Mouse (Mus musculus): ENCODE measurements around the gene Rnf135. TPM values are rescaled to one million over a fixed set of nuclear protein-coding genes. Genes with fewer than 3 reads are reported as not detected.
"Not testable (repeated sequence)": the region's sequence is repeated elsewhere in the genome, so short reads cannot be mapped to it uniquely, and the experiment has no call there.

The Rnf135 gene
- polyA plus RNA-seq, 1 experiment, result 17.9 TPM

DNA sequence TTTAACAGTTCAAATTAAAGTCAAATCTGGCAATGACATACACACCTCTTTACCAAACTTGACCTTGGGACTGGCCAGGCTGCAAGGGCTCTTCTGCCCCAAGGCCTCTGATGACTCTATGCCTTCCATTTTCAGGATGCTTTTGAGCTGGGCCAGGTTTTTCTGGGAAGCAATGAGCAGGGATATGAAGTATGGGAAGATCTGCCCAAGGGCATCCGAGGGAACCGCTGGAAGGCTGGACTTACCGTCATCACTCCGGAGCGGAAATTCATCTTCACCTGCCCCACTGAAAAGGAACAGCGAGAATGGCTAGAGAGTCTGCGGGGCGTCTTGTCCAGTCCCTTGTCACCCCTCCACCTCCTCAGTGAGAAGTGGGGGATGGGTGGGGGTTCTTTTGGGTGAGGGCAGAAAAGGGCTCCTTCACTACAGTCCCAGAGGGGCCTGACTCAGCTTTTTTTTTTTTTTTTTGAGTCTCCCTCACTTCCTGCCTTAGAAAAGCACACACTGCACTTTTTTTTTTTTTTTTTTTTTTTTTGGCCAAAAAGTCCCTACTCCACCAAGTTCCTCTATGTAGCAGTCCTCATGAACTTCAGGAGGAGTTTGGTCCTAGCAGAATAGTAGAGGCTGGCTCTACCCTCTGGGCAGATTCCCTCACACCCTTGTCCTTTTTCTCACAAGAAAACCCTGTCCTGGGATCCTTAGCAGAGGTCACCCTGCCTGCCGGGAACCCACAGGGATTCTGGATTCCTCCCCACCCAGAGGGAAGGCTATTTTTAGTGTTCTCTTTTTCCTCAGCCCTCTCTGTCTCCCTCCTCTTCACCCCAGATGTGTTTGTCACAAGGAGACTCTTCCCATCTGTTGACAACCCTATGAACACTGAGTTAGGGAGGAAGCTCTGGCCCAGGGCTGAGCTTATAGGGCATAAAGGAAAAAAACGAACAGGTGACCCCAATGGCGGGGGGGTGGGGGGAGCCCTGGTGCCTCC is 6.4 kb upstream of the Rnf135 start:
- peak overlapping the region; percentile 100 for H3K27ac ChIP-seq (ENCODE audit: insufficient read depth, low read depth, low read length)
- peaks cover 68% of the 10 kb centered on the region for H3K4me1 ChIP-seq (ENCODE audit: control insufficient read depth, insufficient read depth, low read length)
- H3K4me3 ChIP-seq (ENCODE audit: insufficient read depth, low read length), result no peak overlapping the region; the same call in 1 of the 2 replicates
- no peak for TF ChIP-seq POLR2A (IDR thresholded peaks at IDR 0.05; ENCODE audit: borderline replicate concordance, low read depth, low read length)
- no peak for TF ChIP-seq CTCF (IDR thresholded peaks at IDR 0.05; ENCODE audit: low read depth, low read length)

DNA sequence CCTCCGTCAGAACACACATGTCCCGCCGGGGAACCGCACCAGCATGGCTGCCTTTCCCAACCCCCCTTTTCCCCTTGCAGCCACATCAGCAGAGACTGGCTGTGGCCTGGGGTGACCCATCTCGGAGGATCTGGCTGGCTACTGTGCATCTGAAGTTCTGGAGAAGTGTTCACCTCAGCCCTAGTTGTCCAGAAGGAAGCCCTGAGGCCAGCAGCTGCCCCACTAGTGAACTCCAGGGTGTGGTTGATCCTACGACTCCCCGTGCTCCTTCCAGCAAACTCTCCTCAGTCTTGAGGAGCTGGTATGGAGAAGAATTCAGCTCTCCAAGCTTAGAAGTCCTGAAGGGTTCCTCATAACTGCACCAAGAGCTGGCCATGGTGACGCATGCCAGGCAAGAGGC is 5.3 kb upstream of the Rnf135 start:
- Histone ChIP-seq H3K27ac (ENCODE audit: insufficient read depth, low read depth, low read length) (peak overlapping the region; percentile 100), H3K4me1 (ENCODE audit: control insufficient read depth, insufficient read depth, low read length) (peaks cover 59% of the 10 kb centered on the region), H3K4me3 (ENCODE audit: insufficient read depth, low read length) (no peak overlapping the region)
- TF ChIP-seq CTCF (IDR thresholded peaks at IDR 0.05; ENCODE audit: low read depth, low read length) (no peak), POLR2A (IDR thresholded peaks at IDR 0.05; ENCODE audit: borderline replicate concordance, low read depth, low read length) (no peak)

DNA sequence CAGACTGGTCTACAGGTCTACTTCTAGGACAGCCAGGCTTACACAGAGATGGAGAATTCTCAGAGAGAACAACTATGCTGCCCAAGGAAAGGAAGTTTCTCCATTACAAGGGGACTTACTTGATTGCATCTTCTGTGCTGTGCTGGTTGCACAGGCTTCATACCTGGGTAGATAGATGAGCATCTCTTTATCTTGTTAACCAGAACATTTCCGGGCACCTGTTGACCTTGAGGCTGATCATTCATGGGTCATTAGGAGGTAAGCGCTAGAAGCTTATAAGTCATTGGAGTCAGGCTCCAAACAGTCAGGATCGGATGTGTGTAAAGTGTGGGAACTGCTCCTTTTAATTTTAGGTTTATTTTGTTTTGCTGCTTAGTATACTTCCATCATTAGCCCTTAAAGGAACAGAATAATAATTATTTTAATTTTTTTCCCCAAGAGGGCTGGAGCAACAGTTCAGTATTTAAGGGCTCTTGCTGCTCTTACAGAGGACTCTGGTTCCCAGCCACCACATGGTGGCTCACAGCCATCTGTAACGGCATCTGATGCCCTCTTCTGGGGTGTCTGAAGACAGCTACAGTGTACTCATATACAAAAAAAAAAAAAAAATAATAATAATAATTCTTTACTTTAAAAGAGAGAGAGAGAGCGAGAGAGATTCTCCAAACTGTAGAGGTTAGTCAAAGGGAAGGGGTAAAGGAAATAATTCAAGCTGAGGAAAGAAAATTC is 2.5 kb upstream of the Rnf135 start:
- Histone ChIP-seq H3K27ac (ENCODE audit: insufficient read depth, low read depth, low read length) (no peak overlapping the region), H3K4me3 (ENCODE audit: insufficient read depth, low read length) (no peak overlapping the region), H3K4me1 (ENCODE audit: control insufficient read depth, insufficient read depth, low read length) (peaks cover 39% of the 10 kb centered on the region)
- TF ChIP-seq POLR2A (IDR thresholded peaks at IDR 0.05; ENCODE audit: borderline replicate concordance, low read depth, low read length) (no peak), CTCF (IDR thresholded peaks at IDR 0.05; ENCODE audit: low read depth, low read length) (peak; percentile 27; the same call in 1 of the 2 replicates)

DNA sequence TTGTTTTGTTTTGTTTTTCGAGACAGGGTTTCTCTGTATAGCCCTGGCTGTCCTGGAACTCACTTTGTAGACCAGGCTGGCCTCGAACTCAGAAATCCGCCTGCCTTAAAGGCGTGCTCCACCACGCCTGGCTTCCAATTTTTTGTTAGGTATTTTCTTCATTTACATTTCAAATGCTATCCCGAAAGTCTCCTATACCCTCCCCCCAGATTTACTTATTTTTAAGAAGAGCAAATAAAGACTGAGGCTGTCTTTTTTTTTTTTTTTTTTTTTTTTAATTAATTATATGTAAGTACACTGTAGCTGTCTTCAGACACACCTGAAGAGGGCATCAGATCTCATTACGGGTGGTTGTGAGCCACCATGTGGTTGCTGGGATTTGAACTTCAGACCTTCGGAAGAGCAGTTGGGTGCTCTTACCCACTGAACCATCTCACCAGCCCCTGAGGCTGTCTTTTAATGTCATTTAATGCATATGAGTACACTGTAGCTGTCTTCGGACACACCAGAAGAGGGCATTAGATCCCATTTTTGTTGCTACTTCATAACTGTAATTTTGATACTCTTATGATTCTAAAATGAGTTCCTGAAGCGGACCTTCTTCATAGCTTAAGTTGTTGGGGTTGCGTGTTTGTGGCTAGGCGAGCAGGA is 472 bp upstream of the Rnf135 start:
- Histone ChIP-seq H3K27ac (ENCODE audit: insufficient read depth, low read depth, low read length) (peak overlapping the region; percentile 69), H3K4me3 (ENCODE audit: insufficient read depth, low read length) (peak overlapping the region; percentile 43), H3K4me1 (ENCODE audit: control insufficient read depth, insufficient read depth, low read length) (peaks cover 25% of the 10 kb centered on the region)

DNA sequence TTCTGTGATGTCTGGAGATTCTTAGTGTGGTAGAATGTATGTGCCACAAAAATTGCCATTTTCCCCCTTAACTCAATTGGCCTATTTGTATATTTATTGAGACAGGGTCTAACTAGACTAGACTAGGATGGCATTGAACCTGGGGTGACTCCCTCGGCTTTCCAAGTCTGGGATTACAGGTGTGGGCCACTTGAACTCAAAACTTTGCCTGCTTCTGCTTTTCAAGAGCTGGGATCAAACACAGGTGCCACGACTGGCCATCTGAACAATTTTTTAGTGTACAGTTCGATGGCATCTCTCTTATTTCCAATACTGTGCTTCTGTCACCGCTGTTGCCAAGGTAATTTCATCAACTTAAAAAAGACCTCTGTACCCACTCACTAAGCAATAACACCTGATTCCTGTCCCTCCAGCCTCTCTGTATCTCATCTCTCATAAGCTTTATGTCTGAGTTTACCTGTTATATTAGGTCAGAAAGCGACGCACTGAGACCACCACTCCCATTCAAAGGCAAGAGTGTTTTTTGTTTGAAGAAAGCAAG is 950 bp downstream of the Rnf135 start:
- H3K27ac ChIP-seq (ENCODE audit: insufficient read depth, low read depth, low read length), result peak overlapping the region; percentile 30; the same call in 1 of the 2 replicates
- TF ChIP-seq CTCF (IDR thresholded peaks at IDR 0.05; ENCODE audit: low read depth, low read length) (no peak), POLR2A (IDR thresholded peaks at IDR 0.05; ENCODE audit: borderline replicate concordance, low read depth, low read length) (no peak)
- peaks cover 16% of the 10 kb centered on the region for H3K4me1 ChIP-seq (ENCODE audit: control insufficient read depth, insufficient read depth, low read length)
- H3K4me3 ChIP-seq (ENCODE audit: insufficient read depth, low read length), result peak overlapping the region; percentile 100

DNA sequence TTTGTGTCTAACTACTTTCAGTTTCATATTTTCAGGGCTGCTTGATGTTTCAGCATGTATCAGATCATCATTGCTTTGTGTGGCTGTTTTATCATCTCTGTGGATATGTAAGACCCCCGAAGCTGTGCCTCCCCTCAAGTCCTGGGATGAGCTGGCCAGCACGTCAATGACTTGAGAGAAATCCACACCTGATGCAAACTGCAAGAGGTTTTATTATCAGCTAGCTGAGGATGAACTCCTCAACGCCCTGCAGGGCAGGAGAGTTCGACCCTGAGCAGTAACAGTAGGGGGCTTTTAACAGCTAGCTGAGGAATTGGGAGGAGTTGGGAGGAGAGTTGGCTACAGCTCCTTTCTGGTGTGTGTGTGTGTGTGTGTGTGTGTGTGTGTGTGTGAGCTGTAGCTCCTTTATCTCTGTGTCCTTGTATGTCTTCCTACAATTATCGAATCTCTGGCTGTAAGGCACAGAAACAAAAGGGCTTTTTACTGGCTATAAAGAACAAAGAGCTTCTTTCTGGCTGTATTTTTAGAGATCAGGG is 1.9 kb downstream of the Rnf135 start:
- H3K27ac ChIP-seq (ENCODE audit: insufficient read depth, low read depth, low read length), result not testable (repeated sequence)
- Histone ChIP-seq H3K4me3 (ENCODE audit: insufficient read depth, low read length) (peak overlapping the region; percentile 36; the same call in 1 of the 2 replicates), H3K4me1 (ENCODE audit: control insufficient read depth, insufficient read depth, low read length) (peaks cover 16% of the 10 kb centered on the region)

DNA sequence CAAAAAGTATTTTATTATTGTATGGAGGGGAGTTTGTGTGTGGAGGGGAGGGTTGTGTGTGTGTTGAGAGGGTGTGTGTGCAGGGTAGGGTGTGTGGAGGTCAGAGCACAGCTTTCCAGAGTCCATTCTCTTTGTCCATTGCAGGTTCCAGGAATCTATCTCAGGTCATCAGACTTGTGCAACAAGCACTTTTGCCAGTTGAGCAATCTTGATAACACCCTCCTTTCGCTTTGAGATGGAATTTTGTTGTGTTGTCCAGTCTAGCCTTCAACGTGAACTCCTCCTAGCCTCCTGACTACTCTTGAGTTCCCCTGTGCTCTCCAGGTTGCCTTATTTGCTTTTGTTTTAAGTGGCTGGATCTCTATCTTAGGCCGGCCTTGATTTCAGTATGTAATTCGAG is 6.6 kb downstream of the Rnf135 start:
- Histone ChIP-seq H3K4me3 (ENCODE audit: insufficient read depth, low read length) (no peak overlapping the region), H3K4me1 (ENCODE audit: control insufficient read depth, insufficient read depth, low read length) (peaks cover 6% of the 10 kb centered on the region), H3K27ac (ENCODE audit: insufficient read depth, low read depth, low read length) (no peak overlapping the region)
- TF ChIP-seq CTCF (IDR thresholded peaks at IDR 0.05; ENCODE audit: low read depth, low read length), result no peak
- no peak for TF ChIP-seq POLR2A (IDR thresholded peaks at IDR 0.05; ENCODE audit: borderline replicate concordance, low read depth, low read length)

DNA sequence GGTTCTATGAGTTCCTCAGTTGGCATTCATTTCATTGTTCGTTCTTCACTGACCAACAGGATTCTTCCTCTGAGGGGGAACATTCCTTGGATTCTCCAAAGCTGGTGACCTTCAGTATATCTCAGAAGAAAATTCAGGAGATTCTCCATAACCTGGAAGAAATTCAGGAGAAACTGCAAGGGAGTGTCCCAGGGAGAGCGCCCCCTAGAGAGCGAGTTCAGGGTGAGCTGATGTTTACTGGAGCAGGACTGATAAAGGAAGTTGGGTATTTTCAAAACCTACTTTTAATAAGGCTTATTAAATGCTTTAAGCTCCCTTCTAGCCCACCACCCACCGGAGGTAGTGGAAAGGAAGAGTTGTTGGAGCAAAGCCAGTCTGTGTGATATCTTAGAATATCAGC is 10.2 kb downstream of the Rnf135 start:
- Histone ChIP-seq H3K4me3 (ENCODE audit: insufficient read depth, low read length) (no peak overlapping the region), H3K4me1 (ENCODE audit: control insufficient read depth, insufficient read depth, low read length) (no peaks in the 10 kb centered on the region), H3K27ac (ENCODE audit: insufficient read depth, low read depth, low read length) (no peak overlapping the region)
- TF ChIP-seq CTCF (IDR thresholded peaks at IDR 0.05; ENCODE audit: low read depth, low read length) (no peak), POLR2A (IDR thresholded peaks at IDR 0.05; ENCODE audit: borderline replicate concordance, low read depth, low read length) (no peak)

DNA sequence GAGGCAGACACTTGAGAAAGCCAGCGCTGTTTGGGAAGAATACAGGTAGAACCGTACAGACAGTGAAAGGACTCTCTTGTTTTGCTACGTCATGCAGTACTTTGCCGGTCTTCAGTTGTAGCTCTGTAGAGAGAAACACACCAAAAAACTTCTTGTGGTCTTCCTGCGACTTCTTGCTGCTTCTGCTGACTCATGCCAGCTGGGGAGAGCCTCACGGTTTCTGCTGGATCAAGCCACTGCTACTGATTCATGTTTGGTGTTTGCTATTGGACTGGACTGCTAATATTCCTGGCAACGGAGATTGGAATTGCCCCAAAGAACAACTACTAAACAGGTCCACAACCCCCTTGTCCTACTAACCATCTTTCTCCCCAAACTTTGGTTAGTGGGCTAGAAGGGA is 12.7 kb downstream of the Rnf135 start:
- no peak for TF ChIP-seq POLR2A (IDR thresholded peaks at IDR 0.05; ENCODE audit: borderline replicate concordance, low read depth, low read length)
- TF ChIP-seq CTCF (IDR thresholded peaks at IDR 0.05; ENCODE audit: low read depth, low read length), result no peak
- H3K4me3 ChIP-seq (ENCODE audit: insufficient read depth, low read length), result no peak overlapping the region
- H3K4me1 ChIP-seq (ENCODE audit: control insufficient read depth, insufficient read depth, low read length), result no peaks in the 10 kb centered on the region
- no peak overlapping the region for H3K27ac ChIP-seq (ENCODE audit: insufficient read depth, low read depth, low read length)
